Mouse (Mus musculus) ES-Bruce4 (cell line): ENCODE results near the gene Tex2.

Experiments
- CTCF ChIP-seq: IDR thresholded peaks from one replicate; pipeline ENCODE4 v1.8.1; 2011; ENCODE audit warnings: low read depth, low read length
- POLR2A ChIP-seq: IDR thresholded peaks from one replicate; pipeline ENCODE4 v1.8.1; 2011; ENCODE audit warnings: low read length; ENCODE audit not compliant: insufficient read depth

- TF ChIP-seq CTCF (no peak), POLR2A (no peak)
These were observed 13.9 kb downstream of the Tex2 start for GRCm38 (mm10) chr11:106599345-106599744.
